Mouse (Mus musculus) limb, embryonic 11.5 days (tissue): ENCODE data around the gene Epb41l2. TPM values are rescaled to one million over a fixed set of nuclear protein-coding genes. Genes with fewer than 3 reads are reported as not detected.
A peak's percentile ranks its signal among the peaks of the same experiment; 100 is the strongest.

Experiments
- ATAC-seq: fragments of 200-750 bp; cut with Nextera tagmentation; 2 replicates; pipeline ENCODE4 v1.8.0; 2017; ENCODE audit warnings: low read depth; ENCODE audit not compliant: insufficient number of reproducible peaks, low FRiP score, low TSS enrichment
- DNase-seq: peaks from one replicate; pipeline ENCODE4 v3.0.0-alpha.2; 2015; ENCODE audit warnings: low spot score
- H3K27ac ChIP-seq: fragments of 300-500 bp; sonication (generic); replicated peaks from 2 replicates; pipeline ENCODE4 v1.5.1; 2014; ENCODE audit warnings: low read depth, mild to moderate bottlenecking, low read length
- H3K27me3 ChIP-seq: fragments of 300-500 bp; sonication (generic); 2 replicates; pipeline ENCODE4 v1.6.1; 2014; ENCODE audit warnings: mild to moderate bottlenecking, low read length, mixed read lengths; ENCODE audit not compliant: control insufficient read depth, insufficient read depth
- H3K36me3 ChIP-seq: fragments of 300-500 bp; sonication (generic); 2 replicates; pipeline ENCODE4 v1.6.1; 2014; ENCODE audit warnings: mild to moderate bottlenecking, low read length, moderate library complexity, mixed read lengths; ENCODE audit not compliant: control insufficient read depth, insufficient read depth
- H3K4me1 ChIP-seq: fragments of 300-500 bp; sonication (generic); 2 replicates; pipeline ENCODE4 v1.6.1; 2014; ENCODE audit warnings: low read length, mixed read lengths; ENCODE audit not compliant: control insufficient read depth, insufficient read depth
- H3K4me2 ChIP-seq: fragments of 300-500 bp; sonication (generic); 2 replicates; pipeline ENCODE4 v1.6.1; 2014; ENCODE audit warnings: low read depth, mild to moderate bottlenecking, moderate library complexity; ENCODE audit not compliant: severe bottlenecking
- H3K4me3 ChIP-seq: fragments of 300-500 bp; sonication (generic); 2 replicates; pipeline ENCODE4 v1.5.1; 2014; ENCODE audit warnings: low read depth, low read length
- H3K9ac ChIP-seq: fragments of 300-500 bp; sonication (generic); 2 replicates; pipeline ENCODE4 v1.6.1; 2014; ENCODE audit warnings: mild to moderate bottlenecking, low read length
- H3K9me3 ChIP-seq: fragments of 300-500 bp; sonication (generic); 2 replicates; pipeline ENCODE4 v1.6.1; 2016; ENCODE audit warnings: low read length; ENCODE audit not compliant: control insufficient read depth
- WGBS: fragments of 180-500 bp; shearing (Covaris S2); extraction: QIAGEN DNeasy Blood & Tissue Kit; methylation state at CpG from one replicate; pipeline ENCODE4 v1.1.7; 2014; 5-methylcytosine and 5-hydroxymethylcytosine counted together
- polyA plus RNA-seq: library from polyadenylated mRNA; unstranded; fragments of >200 nt; fragmentation: Nextera tagmentation; extraction: Ambion mirVana; gene quantifications from 2 replicates; pipeline ENCODE4 v1.2.1, GENCODE M21; 2014

Gene Epb41l2
- polyA plus RNA-seq, 1 experiment from 2014 or later: 91.6 TPM

DNA sequence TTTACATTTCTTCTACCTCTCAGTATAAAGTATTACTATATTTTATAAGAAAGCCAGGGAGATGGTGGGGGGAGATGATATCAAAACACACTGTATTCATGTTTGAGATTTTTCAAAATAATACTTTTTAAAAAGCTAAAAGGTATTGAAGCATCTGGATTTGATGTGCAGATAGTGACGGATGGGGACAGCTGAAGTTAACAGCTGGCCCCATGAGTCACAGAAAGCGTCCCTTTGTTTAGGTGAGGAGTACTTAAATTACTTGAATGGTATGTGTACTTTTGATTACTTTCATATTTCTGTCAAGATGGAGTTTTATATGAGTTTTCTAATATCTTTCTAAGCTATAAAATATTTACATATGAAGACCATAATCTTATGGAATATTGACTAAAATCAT, 112.3 kb downstream of the Epb41l2 start:
- H3K36me3 ChIP-seq: peaks cover 2% of the 10 kb centered on the region; the same call in 1 of the 2 replicates
- WGBS: 77% methylated on average over 2 of the region's 2 CpGs
- H3K27ac ChIP-seq: no peak overlapping the region
- H3K9me3 ChIP-seq: no peaks in the 10 kb centered on the region
- no peak overlapping the region for H3K9ac ChIP-seq
- no peaks in the 10 kb centered on the region for H3K27me3 ChIP-seq
- H3K4me2 ChIP-seq: no peak overlapping the region
- ATAC-seq: no peak
- no peaks in the 10 kb centered on the region for H3K4me1 ChIP-seq
- H3K4me3 ChIP-seq: no peak overlapping the region
- no peak for DNase-seq

DNA sequence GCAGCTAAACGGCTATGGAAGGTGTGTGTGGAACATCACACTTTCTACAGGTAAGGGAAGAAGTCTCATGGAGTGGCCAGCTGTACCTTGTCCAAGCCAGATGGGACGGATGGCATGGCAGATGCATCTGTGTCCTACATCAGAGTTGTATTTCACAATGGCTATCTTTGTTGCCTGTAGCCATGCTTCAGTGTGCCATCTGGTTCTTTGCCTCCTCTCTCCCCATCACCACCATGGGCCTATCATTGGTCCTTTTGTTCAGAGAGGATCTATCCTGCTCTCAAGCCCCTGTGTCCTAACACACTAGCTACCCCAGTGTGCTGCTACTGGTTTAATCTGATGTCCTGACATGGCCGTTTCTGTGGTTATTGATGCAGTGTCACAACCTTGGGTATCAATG, 120.1 kb downstream of the Epb41l2 start:
- H3K4me2 ChIP-seq: no peak overlapping the region
- no peaks in the 10 kb centered on the region for H3K9me3 ChIP-seq
- H3K36me3 ChIP-seq: no peaks in the 10 kb centered on the region
- H3K27me3 ChIP-seq: no peaks in the 10 kb centered on the region
- WGBS: 90% methylated on average over 3 of the region's 3 CpGs
- ATAC-seq: no peak
- DNase-seq: no peak
- H3K27ac ChIP-seq: no peak overlapping the region
- H3K4me1 ChIP-seq: no peaks in the 10 kb centered on the region
- no peak overlapping the region for H3K4me3 ChIP-seq
- H3K9ac ChIP-seq: no peak overlapping the region

DNA sequence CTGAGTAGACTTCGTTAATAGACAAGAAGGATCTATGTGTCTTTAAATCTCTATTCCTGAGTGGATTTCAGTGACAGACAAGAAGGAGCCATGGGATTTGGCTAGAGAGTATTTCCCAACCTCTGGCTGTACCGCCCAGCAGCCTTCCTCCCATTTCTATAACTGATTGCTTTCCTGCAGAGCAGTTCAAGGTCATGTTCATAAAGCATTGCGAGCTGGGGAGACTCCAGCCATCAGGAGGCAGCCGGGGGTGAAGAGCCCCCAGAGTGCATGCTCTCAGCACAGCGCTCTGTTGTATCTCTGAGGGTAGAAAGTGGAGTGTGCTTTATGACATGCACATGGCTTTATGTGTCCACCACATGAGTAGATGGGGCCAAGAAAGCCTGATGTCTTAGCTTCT, 123.2 kb downstream of the Epb41l2 start:
- DNase-seq (no peak), ATAC-seq (no peak)
- H3K9me3 ChIP-seq: no peaks in the 10 kb centered on the region
- WGBS: 84% methylated on average over 5 of the region's 5 CpGs
- H3K4me1 ChIP-seq: no peaks in the 10 kb centered on the region
- no peak overlapping the region for H3K27ac ChIP-seq
- H3K27me3 ChIP-seq: no peaks in the 10 kb centered on the region
- no peak overlapping the region for H3K4me2 ChIP-seq
- no peaks in the 10 kb centered on the region; the same call in 1 of the 2 replicates for H3K36me3 ChIP-seq
- H3K4me3 ChIP-seq: no peak overlapping the region
- H3K9ac ChIP-seq: no peak overlapping the region

DNA sequence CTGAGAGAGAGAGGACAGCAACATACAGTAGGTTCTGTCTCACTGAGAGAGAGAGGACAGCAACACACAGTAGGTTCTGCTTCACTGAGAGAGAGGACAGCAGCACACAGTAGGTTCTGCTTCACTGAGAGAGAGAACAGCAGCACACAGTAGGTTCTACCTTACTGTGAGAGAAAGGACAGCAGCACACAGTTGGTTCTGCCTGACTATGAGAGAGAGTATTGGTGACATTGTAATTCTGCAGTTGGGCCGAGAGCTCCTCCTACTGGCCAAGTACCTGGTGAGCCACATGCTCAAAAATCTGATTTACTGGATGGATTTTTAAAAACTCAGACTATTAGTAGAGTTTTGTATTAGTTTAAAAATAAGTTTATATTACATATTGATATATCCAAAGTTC, 128.9 kb downstream of the Epb41l2 start:
- 14% methylated on average over 1 of the region's 1 CpGs for WGBS
- Histone ChIP-seq H3K9ac (no peak overlapping the region), H3K4me1 (no peaks in the 10 kb centered on the region), H3K4me3 (no peak overlapping the region), H3K36me3 (no peaks in the 10 kb centered on the region; the same call in 1 of the 2 replicates), H3K9me3 (no peaks in the 10 kb centered on the region), H3K4me2 (no peak overlapping the region), H3K27me3 (no peaks in the 10 kb centered on the region), H3K27ac (no peak overlapping the region)
- no peak for ATAC-seq
- peak; percentile 79 for DNase-seq

DNA sequence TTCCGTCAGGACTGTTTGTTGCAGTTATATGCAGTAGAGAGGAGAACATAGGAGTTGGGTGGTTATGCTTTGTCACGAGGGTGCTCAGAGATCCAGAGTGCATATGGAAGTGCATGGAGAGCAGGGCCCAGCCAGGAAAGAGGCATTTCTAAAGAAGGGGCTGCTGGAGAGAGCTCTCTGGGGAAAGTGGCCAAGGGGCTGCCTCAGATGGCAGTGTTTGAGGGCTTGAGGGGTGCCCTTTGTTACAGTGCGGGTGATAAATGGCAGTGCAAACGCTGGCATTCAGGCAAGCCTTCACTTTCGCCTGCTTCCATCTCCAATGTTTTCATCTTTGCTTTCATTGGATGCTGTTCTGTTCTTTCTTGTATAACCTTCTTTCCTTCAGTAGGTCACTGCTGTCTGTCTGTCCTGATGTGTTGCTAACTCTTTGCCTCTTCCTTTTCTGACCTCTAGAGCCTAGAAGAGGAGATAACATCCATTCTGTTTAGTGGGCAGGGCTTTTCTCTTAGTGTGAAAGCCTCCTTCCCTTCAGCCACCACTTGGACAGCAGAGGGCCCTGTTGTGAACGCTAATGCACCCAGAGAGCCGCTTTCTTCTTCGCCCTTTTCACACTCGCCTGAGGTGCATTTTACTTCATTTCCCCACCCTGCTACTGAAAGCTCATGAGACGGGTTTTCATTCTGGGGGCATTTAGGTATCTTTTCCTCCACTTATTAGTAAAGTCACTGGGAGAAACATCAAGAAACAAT, 139.9 kb downstream of the Epb41l2 start:
- Histone ChIP-seq H3K36me3 (peaks cover 6% of the 10 kb centered on the region; the same call in 1 of the 2 replicates), H3K9ac (no peak overlapping the region), H3K27me3 (no peaks in the 10 kb centered on the region), H3K27ac (no peak overlapping the region), H3K9me3 (no peaks in the 10 kb centered on the region), H3K4me1 (no peaks in the 10 kb centered on the region), H3K4me2 (no peak overlapping the region), H3K4me3 (no peak overlapping the region)
- ATAC-seq (no peak), DNase-seq (peak; percentile 20)
- 68% methylated on average over 10 of the region's 10 CpGs for WGBS

DNA sequence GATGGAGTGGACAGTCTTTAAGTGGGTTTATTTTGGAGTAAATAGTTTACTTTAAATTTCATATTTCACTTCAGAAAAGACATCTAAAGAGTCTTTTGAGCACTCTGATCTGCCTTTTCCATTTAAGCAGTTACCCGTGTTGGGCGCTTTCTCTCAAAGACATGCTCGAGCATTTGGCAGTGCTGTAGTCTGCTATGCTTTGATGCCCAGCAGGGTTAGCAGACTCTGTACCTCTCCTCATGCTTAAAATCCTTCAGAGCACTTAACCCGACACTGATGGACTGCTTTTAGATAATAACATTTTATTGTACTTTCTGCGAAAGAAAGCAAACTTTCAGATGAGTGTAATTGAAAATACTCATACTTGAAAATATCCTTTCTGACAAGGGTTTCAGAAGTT, 143.7 kb downstream of the Epb41l2 start:
- Histone ChIP-seq H3K4me3 (no peak overlapping the region), H3K36me3 (peaks cover 6% of the 10 kb centered on the region; the same call in 1 of the 2 replicates)

DNA sequence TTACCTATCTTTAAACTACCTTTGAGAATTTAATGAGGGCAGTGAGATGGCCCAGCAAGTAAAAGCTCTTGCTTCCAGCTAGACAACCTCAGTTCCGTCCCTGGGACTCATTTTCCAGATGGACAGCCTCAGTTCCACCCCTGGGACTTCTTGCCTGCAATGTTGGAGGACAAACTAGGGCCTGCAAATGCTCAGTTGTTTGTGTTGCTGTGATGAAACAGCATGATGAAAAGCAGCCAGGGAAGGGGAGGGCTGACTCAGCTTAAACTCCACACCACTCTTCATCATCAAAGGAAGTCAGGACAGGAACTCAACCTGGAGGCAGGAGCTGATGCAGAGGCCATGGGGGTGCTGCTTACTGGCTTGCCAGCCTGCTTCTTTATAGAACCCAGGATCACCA, 154.2 kb downstream of the Epb41l2 start:
- H3K4me3 ChIP-seq: no peak overlapping the region
- no peak overlapping the region for H3K27ac ChIP-seq
- no peaks in the 10 kb centered on the region for H3K27me3 ChIP-seq
- H3K36me3 ChIP-seq: 0 out of 2 replicates have a peak, but pooled peaks cover 2% of the 10 kb centered on the region
- 73% methylated on average over 1 of the region's 1 CpGs for WGBS
- peak; percentile 12 for DNase-seq
- H3K9me3 ChIP-seq: no peaks in the 10 kb centered on the region
- H3K4me1 ChIP-seq: no peaks in the 10 kb centered on the region
- ATAC-seq: no peak
- H3K4me2 ChIP-seq: no peak overlapping the region
- no peak overlapping the region for H3K9ac ChIP-seq

More for the DNA sequence above, 143.7 kb downstream of the Epb41l2 start:
- ATAC-seq (no peak), DNase-seq (no peak)
- Histone ChIP-seq H3K4me1 (no peaks in the 10 kb centered on the region), H3K27me3 (no peaks in the 10 kb centered on the region), H3K9me3 (no peaks in the 10 kb centered on the region), H3K9ac (no peak overlapping the region), H3K27ac (no peak overlapping the region), H3K4me2 (no peak overlapping the region)
- WGBS: 89% methylated on average over 5 of the region's 5 CpGs

DNA sequence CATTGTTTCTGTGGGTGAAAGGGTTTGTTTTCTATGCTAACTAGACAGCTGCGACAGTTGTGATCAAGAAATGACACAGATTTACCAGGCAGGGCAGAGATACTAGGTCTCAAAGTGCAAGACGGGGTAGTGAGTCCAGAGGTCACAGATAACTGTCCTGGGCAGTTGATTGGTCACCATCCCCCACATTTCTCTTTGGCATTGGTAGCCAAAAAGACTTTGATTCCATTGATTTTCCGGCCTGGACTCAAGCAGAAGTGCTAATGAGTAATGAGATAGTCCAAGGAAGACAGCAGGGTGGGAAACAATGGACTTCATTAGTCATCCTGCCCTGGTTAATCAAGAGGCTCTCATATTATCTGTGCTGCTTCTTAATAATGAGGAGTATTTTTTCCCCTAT, 160.4 kb downstream of the Epb41l2 start:
- no peak overlapping the region for H3K4me3 ChIP-seq
- H3K27me3 ChIP-seq: no peaks in the 10 kb centered on the region
- H3K4me2 ChIP-seq: no peak overlapping the region
- H3K9ac ChIP-seq: no peak overlapping the region
- DNase-seq: no peak
- ATAC-seq: no peak
- 93% methylated on average over 3 of the region's 3 CpGs for WGBS
- no peaks in the 10 kb centered on the region for H3K9me3 ChIP-seq
- no peaks in the 10 kb centered on the region for H3K4me1 ChIP-seq
- H3K27ac ChIP-seq: no peak overlapping the region
- peaks cover 2% of the 10 kb centered on the region; the same call in 1 of the 2 replicates for H3K36me3 ChIP-seq
